Mouse (Mus musculus) skeletal muscle tissue, adult 2 months (tissue): ENCODE results near the gene Spa17.

Source experiments
- DNase-seq: peaks from one replicate; pipeline ENCODE4 v3.0.0-alpha.2; 2012; ENCODE audit warnings: low read depth, low spot score

Gene Spa17

GRCm38 (mm10) chr9:37563805-37564204 lies 49.7 kb downstream of the Spa17 start:
- DNase-seq: no peak

DNA sequence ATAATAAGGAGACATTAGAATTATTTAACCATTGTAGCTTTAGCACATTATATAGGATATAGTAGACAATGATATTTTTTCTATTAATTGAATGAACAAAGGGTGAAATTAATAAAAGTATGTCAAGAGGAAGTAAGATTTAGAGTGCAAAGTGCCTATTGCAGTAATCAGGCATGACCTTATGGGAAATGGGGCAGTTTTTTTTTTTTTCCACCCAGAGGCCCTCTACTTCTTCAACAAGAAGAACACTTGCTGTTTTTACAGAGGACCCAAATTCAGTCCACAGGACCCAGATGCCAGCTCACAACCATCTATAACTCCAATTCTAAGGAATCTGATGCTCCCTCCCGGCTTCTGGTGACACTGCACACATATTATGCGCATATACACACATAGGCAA lies 52.9 kb downstream of the Spa17 start:
- no peak for DNase-seq

GRCm38 (mm10) chr9:37556366-37556765 lies 57.2 kb downstream of the Spa17 start:
- DNase-seq: no peak

GRCm38 (mm10) chr9:37554838-37555748 lies 58.4 kb downstream of the Spa17 start, which contains the start of gene Siae:
Gene Siae (plus strand): TSS chr9:37555698.
- DNase-seq: no peak

DNA sequence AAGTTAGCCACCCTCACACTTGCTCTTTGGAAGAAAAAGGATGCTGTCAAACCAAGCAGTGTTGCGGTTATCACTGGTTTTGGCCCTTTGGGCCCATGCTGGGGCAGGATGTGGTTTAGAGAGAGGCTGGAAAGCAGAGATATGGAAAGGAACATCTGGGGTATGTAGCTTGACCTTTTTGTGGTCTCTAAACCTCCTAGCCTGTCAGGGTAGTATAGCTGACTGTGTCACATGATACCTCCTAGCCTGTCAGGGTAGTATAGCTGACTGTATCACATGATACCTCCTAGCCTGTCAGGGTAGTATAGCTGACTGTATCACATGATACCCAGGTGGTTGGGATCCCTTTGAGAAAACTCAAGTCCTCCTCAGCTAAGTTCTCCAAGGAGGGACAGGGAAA lies 59.2 kb downstream of the Spa17 start:
- no peak for DNase-seq
